Mouse (Mus musculus): ENCODE data around the gene Olfr10. TPM values are rescaled to one million over a fixed set of nuclear protein-coding genes. Genes with fewer than 3 reads are reported as not detected.

Olfr10 gene
- polyA plus RNA-seq, 1 experiment from 2014 or later: not detected

- Histone ChIP-seq H3K27ac (ENCODE audit: low read depth, low read length) (no peak overlapping the region), H3K9ac (ENCODE audit: low read depth, low read length) (no peak overlapping the region)
- 91% methylated on average over 8 of the region's 8 CpGs for WGBS (ENCODE audit: insufficient replicate concordance)
Observed at GRCm38 (mm10) chr11:49265101-49265500, 39.4 kb upstream of the Olfr10 start.

GRCm38 (mm10) chr11:49266671-49267070, 37.9 kb upstream of the Olfr10 start:
- 40% methylated on average over 6 of the region's 6 CpGs for WGBS (ENCODE audit: insufficient replicate concordance)
- no peaks in the 10 kb centered on the region for H3K9me3 ChIP-seq (replicated peaks; ENCODE audit: control insufficient read depth, low read length)

More at GRCm38 (mm10) chr11:49265101-49265500, 39.4 kb upstream of the Olfr10 start:
- no peak overlapping the region for H3K4me3 ChIP-seq (ENCODE audit: low read depth, low read length)
- ATAC-seq (replicated peaks; ENCODE audit: insufficient number of reproducible peaks, low FRiP score, low TSS enrichment): no peak
- peaks cover 16% of the 10 kb centered on the region for H3K36me3 ChIP-seq (ENCODE audit: control insufficient read depth, insufficient read depth, low read length)
- no peaks in the 10 kb centered on the region for H3K4me1 ChIP-seq (ENCODE audit: control insufficient read depth, insufficient read depth, low read length)
- no peak overlapping the region for H3K4me2 ChIP-seq
- H3K27me3 ChIP-seq (ENCODE audit: control insufficient read depth, insufficient read depth, low read length): no peaks in the 10 kb centered on the region
- no peaks in the 10 kb centered on the region for H3K9me3 ChIP-seq (replicated peaks; ENCODE audit: control insufficient read depth, low read length)

DNA sequence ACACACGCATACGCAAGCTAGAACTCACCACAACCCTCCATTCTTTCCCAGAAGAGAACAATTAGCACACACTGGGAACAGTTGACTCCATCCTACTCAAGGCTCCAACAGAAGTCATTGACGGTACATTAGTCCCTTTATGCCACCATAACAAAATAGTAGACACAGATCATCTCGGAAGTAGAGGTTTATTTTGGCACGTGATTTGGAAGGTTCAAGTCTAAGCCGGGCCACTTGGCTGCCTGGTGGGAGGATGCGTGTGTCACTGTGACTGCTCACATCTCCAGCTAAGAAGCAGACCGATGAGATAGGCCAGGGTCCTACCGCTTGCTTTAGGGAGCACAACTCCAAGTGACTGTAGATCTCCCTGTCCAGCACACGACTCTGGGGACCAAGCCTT, 37.2 kb upstream of the Olfr10 start:
- H3K9me3 ChIP-seq (replicated peaks; ENCODE audit: control insufficient read depth, low read length): no peaks in the 10 kb centered on the region
- no peak overlapping the region for H3K9ac ChIP-seq (ENCODE audit: low read depth, low read length)
- H3K27me3 ChIP-seq (ENCODE audit: control insufficient read depth, insufficient read depth, low read length): no peaks in the 10 kb centered on the region
- peak overlapping the region; percentile 50 for H3K27ac ChIP-seq (ENCODE audit: low read depth, low read length)
- H3K4me3 ChIP-seq (ENCODE audit: low read depth, low read length): no peak overlapping the region
- H3K4me1 ChIP-seq (ENCODE audit: control insufficient read depth, insufficient read depth, low read length): no peaks in the 10 kb centered on the region
- no peak for ATAC-seq (replicated peaks; ENCODE audit: insufficient number of reproducible peaks, low FRiP score, low TSS enrichment)
- H3K4me2 ChIP-seq: no peak overlapping the region
- 77% methylated on average over 10 of the region's 10 CpGs for WGBS (ENCODE audit: insufficient replicate concordance)
- no peaks in the 10 kb centered on the region; the same call in none of the 2 replicates for H3K36me3 ChIP-seq (ENCODE audit: control insufficient read depth, insufficient read depth, low read length)

More at GRCm38 (mm10) chr11:49266671-49267070, 37.9 kb upstream of the Olfr10 start:
- Histone ChIP-seq H3K36me3 (ENCODE audit: control insufficient read depth, insufficient read depth, low read length) (peaks cover 2% of the 10 kb centered on the region), H3K27me3 (ENCODE audit: control insufficient read depth, insufficient read depth, low read length) (no peaks in the 10 kb centered on the region), H3K4me3 (ENCODE audit: low read depth, low read length) (no peak overlapping the region), H3K4me1 (ENCODE audit: control insufficient read depth, insufficient read depth, low read length) (no peaks in the 10 kb centered on the region), H3K27ac (ENCODE audit: low read depth, low read length) (peak overlapping the region; percentile 36), H3K9ac (ENCODE audit: low read depth, low read length) (no peak overlapping the region), H3K4me2 (no peak overlapping the region)
- no peak for ATAC-seq (replicated peaks; ENCODE audit: insufficient number of reproducible peaks, low FRiP score, low TSS enrichment)

DNA sequence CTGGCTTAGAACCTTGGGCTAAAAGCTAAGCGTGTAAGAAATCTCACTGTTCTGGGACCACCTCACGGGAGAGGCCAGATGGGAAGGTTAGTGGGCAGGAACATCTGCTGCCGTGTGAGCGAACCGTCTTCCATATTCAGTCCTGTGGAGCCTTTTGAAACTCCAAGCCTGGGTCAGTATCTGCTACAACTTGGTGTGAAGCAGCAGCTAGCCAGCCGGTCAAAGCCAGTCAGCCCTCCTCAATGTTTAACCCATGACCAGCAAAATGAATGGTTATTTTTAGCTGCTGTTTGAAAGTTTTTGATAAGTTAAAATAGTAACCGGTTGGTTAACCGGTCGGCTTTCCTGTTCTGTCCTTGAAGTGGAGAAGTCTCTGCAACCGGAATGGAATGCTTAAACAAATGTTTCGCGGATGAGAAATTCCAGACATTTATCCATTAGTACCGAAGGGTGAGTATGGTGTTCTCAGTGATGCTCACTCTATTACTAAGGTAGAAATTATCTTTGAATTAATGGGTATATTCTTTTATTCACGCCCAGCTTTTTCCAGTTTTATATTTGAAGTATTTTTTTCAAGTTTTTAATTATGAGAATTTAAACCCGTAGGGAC, 36.5 kb upstream of the Olfr10 start:
- H3K9ac ChIP-seq (ENCODE audit: low read depth, low read length): no peak overlapping the region
- no peaks in the 10 kb centered on the region for H3K36me3 ChIP-seq (ENCODE audit: control insufficient read depth, insufficient read depth, low read length)
- H3K4me2 ChIP-seq: no peak overlapping the region
- no peaks in the 10 kb centered on the region for H3K27me3 ChIP-seq (ENCODE audit: control insufficient read depth, insufficient read depth, low read length)
- WGBS (ENCODE audit: insufficient replicate concordance): 64% methylated on average over 15 of the region's 15 CpGs
- peak overlapping the region; percentile 50; the same call in 1 of the 2 replicates for H3K27ac ChIP-seq (ENCODE audit: low read depth, low read length)
- H3K9me3 ChIP-seq (replicated peaks; ENCODE audit: control insufficient read depth, low read length): no peaks in the 10 kb centered on the region
- H3K4me1 ChIP-seq (ENCODE audit: control insufficient read depth, insufficient read depth, low read length): no peaks in the 10 kb centered on the region
- no peak overlapping the region for H3K4me3 ChIP-seq (ENCODE audit: low read depth, low read length)
- no peak for ATAC-seq (replicated peaks; ENCODE audit: insufficient number of reproducible peaks, low FRiP score, low TSS enrichment)

GRCm38 (mm10) chr11:49269761-49270160, 34.8 kb upstream of the Olfr10 start:
- H3K9me3 ChIP-seq (replicated peaks; ENCODE audit: control insufficient read depth, low read length): no peaks in the 10 kb centered on the region
- H3K9ac ChIP-seq (ENCODE audit: low read depth, low read length): no peak overlapping the region
- H3K27me3 ChIP-seq (ENCODE audit: control insufficient read depth, insufficient read depth, low read length): no peaks in the 10 kb centered on the region

GRCm38 (mm10) chr11:49270368-49270767, 34.2 kb upstream of the Olfr10 start:
- Histone ChIP-seq H3K27me3 (ENCODE audit: control insufficient read depth, insufficient read depth, low read length) (no peaks in the 10 kb centered on the region), H3K27ac (ENCODE audit: low read depth, low read length) (no peak overlapping the region), H3K4me1 (ENCODE audit: control insufficient read depth, insufficient read depth, low read length) (no peaks in the 10 kb centered on the region), H3K36me3 (ENCODE audit: control insufficient read depth, insufficient read depth, low read length) (no peaks in the 10 kb centered on the region), H3K9ac (ENCODE audit: low read depth, low read length) (no peak overlapping the region), H3K4me3 (ENCODE audit: low read depth, low read length) (no peak overlapping the region), H3K4me2 (no peak overlapping the region), H3K9me3 (replicated peaks; ENCODE audit: control insufficient read depth, low read length) (no peaks in the 10 kb centered on the region)
- WGBS (ENCODE audit: insufficient replicate concordance): 79% methylated on average over 4 of the region's 4 CpGs
- no peak for ATAC-seq (replicated peaks; ENCODE audit: insufficient number of reproducible peaks, low FRiP score, low TSS enrichment)

More at GRCm38 (mm10) chr11:49269761-49270160, 34.8 kb upstream of the Olfr10 start:
- WGBS (ENCODE audit: insufficient replicate concordance): 91% methylated on average over 9 of the region's 9 CpGs
- Histone ChIP-seq H3K4me2 (no peak overlapping the region), H3K27ac (ENCODE audit: low read depth, low read length) (no peak overlapping the region), H3K4me1 (ENCODE audit: control insufficient read depth, insufficient read depth, low read length) (no peaks in the 10 kb centered on the region), H3K4me3 (ENCODE audit: low read depth, low read length) (no peak overlapping the region), H3K36me3 (ENCODE audit: control insufficient read depth, insufficient read depth, low read length) (no peaks in the 10 kb centered on the region)
- no peak for ATAC-seq (replicated peaks; ENCODE audit: insufficient number of reproducible peaks, low FRiP score, low TSS enrichment)

- ATAC-seq (replicated peaks; ENCODE audit: insufficient number of reproducible peaks, low FRiP score, low TSS enrichment): no peak
- H3K27me3 ChIP-seq (ENCODE audit: control insufficient read depth, insufficient read depth, low read length): no peaks in the 10 kb centered on the region
- H3K4me3 ChIP-seq (ENCODE audit: low read depth, low read length): no peak overlapping the region
- no peak overlapping the region for H3K9ac ChIP-seq (ENCODE audit: low read depth, low read length)
- no peak overlapping the region for H3K4me2 ChIP-seq
- WGBS (ENCODE audit: insufficient replicate concordance): 35% methylated on average over 7 of the region's 7 CpGs
- H3K4me1 ChIP-seq (ENCODE audit: control insufficient read depth, insufficient read depth, low read length): no peaks in the 10 kb centered on the region
- H3K27ac ChIP-seq (ENCODE audit: low read depth, low read length): no peak overlapping the region
- H3K36me3 ChIP-seq (ENCODE audit: control insufficient read depth, insufficient read depth, low read length): no peaks in the 10 kb centered on the region
- no peaks in the 10 kb centered on the region for H3K9me3 ChIP-seq (replicated peaks; ENCODE audit: control insufficient read depth, low read length)
Observed at GRCm38 (mm10) chr11:49271334-49271733, 33.2 kb upstream of the Olfr10 start.

DNA sequence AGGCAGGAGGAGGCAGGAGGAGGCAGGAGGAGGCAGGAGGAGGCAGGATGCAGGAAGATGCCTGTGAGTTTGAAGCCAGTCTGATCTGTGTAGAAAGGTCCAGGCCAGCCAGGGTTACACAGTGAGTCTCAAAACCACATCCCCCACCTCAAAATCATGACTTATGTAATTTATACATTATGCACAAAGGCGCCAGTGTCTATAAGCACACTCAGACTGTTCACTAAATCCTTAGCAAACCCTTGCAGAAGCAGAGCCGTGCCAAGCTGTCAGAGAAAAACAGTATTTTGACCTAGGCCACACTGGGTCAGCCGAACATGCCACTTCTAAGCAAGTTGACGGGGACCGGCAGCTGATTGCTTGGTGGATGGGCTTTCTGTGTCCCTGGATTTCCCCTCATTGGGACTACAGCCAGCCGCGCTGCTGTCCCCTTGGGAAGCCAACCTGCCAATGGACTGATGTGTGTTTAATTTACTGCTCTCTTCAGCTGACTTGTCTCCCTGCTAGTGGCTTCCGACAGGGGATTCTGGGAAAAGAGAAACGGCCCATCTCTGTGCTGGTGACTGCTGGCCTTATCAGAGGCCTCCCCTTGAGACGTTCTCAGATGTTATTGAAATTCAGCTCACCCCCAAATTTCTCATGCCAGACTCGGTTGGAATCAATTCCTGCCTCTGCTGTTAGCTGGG, 30.6 kb upstream of the Olfr10 start:
- Histone ChIP-seq H3K27ac (ENCODE audit: low read depth, low read length) (no peak overlapping the region), H3K4me1 (ENCODE audit: control insufficient read depth, insufficient read depth, low read length) (no peaks in the 10 kb centered on the region), H3K36me3 (ENCODE audit: control insufficient read depth, insufficient read depth, low read length) (no peaks in the 10 kb centered on the region), H3K9me3 (replicated peaks; ENCODE audit: control insufficient read depth, low read length) (no peaks in the 10 kb centered on the region), H3K27me3 (ENCODE audit: control insufficient read depth, insufficient read depth, low read length) (no peaks in the 10 kb centered on the region), H3K4me2 (no peak overlapping the region), H3K9ac (ENCODE audit: low read depth, low read length) (no peak overlapping the region), H3K4me3 (ENCODE audit: low read depth, low read length) (no peak overlapping the region)
- 65% methylated on average over 11 of the region's 11 CpGs for WGBS (ENCODE audit: insufficient replicate concordance)
- ATAC-seq (replicated peaks; ENCODE audit: insufficient number of reproducible peaks, low FRiP score, low TSS enrichment): no peak

- no peak for ATAC-seq (replicated peaks; ENCODE audit: insufficient number of reproducible peaks, low FRiP score, low TSS enrichment)
- no peaks in the 10 kb centered on the region for H3K4me1 ChIP-seq (ENCODE audit: control insufficient read depth, insufficient read depth, low read length)
- H3K27ac ChIP-seq (ENCODE audit: low read depth, low read length): no peak within 1 kb of the TSS
- no peaks in the 10 kb centered on the region for H3K36me3 ChIP-seq (ENCODE audit: control insufficient read depth, insufficient read depth, low read length)
- H3K4me2 ChIP-seq: no peak within 1 kb of the TSS
- H3K4me3 ChIP-seq (ENCODE audit: low read depth, low read length): no peak within 1 kb of the TSS
- H3K9me3 ChIP-seq (replicated peaks; ENCODE audit: control insufficient read depth, low read length): no peaks in the 10 kb centered on the region
- WGBS (ENCODE audit: insufficient replicate concordance): 76% methylated on average over 3 of the region's 3 CpGs
- H3K9ac ChIP-seq (ENCODE audit: low read depth, low read length): no peak within 1 kb of the TSS
- no peaks in the 10 kb centered on the region for H3K27me3 ChIP-seq (ENCODE audit: control insufficient read depth, insufficient read depth, low read length)
Observed at GRCm38 (mm10) chr11:49278222-49278621, 26.3 kb upstream of the Olfr10 start, which contains the start of gene Olfr1393. Gene Olfr1393 (plus strand): TSS chr11:49278304.
